Mouse (Mus musculus): Measurements from ENCODE around the gene Cd200r2. TPM values are rescaled to one million over a fixed set of nuclear protein-coding genes. Genes with fewer than 3 reads are reported as not detected.

The Cd200r2 gene
- polyA plus RNA-seq, 1 experiment from 2014 or later = not detected

DNA sequence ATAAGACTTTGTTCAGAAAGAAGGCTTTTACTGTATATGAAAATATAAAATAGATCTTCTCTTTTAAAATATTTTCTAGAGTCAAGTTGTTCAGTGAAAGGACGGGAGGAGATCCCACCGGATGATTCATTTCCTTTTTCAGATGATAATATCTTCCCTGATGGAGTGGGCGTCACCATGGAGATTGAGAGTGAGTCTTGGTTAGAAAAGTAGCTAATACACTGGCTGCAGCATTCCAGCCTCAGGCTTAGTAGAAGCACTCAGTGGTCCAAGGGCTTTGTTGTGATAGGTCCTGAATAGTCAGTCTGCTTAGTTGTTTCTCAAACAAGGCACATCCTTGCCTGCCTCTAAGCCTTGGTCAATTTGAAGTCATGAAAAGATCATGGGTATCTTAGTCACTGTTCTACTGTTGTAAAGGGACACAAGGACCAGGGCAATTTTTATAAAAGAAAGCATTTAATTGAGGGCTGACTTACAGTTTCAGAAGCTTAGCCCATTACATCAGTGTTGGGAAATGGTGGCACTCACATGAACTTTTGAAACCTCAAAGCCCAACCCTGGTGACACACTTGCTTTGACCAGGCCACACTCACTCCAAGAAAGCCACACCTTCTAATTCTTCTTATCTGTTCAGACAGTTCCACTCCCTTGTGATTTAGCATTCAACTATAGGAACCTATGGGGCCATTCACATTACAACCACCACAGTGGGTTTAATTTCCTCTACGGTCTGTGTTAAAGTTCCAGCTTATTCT is 84.6 kb downstream of the Cd200r2 start:
- no peaks in the 10 kb centered on the region for H3K4me1 ChIP-seq (ENCODE audit: insufficient read depth, low read length)
- H3K27me3 ChIP-seq (ENCODE audit: insufficient read depth, low read length) = no peaks in the 10 kb centered on the region
- WGBS = 71% methylated on average over 4 of the region's 4 CpGs
- no peak for ATAC-seq (ENCODE audit: low FRiP score, low TSS enrichment)
- no peak overlapping the region for H3K9ac ChIP-seq (replicated peaks; ENCODE audit: low read length)
- H3K4me3 ChIP-seq (ENCODE audit: low read length) = no peak overlapping the region
- no peak overlapping the region for H3K27ac ChIP-seq (ENCODE audit: low read length)
- no peaks in the 10 kb centered on the region for H3K9me3 ChIP-seq (ENCODE audit: low read length)
- no peak overlapping the region for H3K4me2 ChIP-seq (replicated peaks; ENCODE audit: low read depth, low read length)
- H3K36me3 ChIP-seq (ENCODE audit: insufficient read depth, low read length) = no peaks in the 10 kb centered on the region

DNA sequence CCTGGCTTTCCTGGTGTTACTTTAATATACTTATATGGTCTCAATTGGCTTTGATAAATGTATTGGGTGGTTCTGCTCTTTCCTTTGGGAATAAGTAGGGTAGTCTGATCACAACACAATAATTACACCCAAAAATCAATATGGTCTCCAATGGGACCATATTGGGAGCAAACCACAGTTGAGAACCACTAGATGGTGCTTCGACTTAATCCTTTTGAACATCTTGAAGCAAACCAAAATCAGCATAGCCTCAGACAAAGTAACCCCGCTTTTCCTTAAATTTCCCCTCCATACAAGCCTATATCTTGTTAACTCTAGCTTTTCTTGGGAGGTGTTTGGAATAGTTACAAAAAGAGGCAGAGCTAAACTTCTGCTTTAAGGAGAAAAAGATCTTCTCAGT is 95.4 kb downstream of the Cd200r2 start:
- Histone ChIP-seq H3K4me2 (replicated peaks; ENCODE audit: low read depth, low read length) (no peak overlapping the region), H3K27ac (ENCODE audit: low read length) (no peak overlapping the region)
- WGBS = 89% methylated on average over 2 of the region's 2 CpGs

DNA sequence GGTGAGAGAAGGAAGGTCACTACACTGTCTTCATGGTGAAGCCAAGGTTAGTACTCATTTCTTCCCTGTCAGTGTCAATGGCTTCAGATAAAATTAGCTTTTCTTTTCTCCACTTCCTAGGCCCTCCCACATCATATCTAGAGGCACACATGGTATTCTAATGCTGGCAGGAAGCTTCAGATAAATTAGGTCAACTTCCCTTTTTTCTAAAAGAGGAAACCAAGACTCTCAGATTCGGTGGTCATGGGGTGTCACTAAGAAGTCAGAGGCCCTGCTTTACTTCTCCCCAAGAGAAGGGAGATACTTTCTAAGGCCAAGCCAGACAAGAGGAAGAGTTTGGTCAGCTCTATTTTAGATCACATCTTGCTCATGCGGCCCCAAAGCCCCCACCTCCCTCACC is 95.9 kb downstream of the Cd200r2 start:
- no peak for ATAC-seq (ENCODE audit: low FRiP score, low TSS enrichment)
- no peaks in the 10 kb centered on the region for H3K36me3 ChIP-seq (ENCODE audit: insufficient read depth, low read length)
- H3K4me2 ChIP-seq (replicated peaks; ENCODE audit: low read depth, low read length) = no peak overlapping the region
- no peak overlapping the region for H3K9ac ChIP-seq (replicated peaks; ENCODE audit: low read length)
- WGBS = 70% methylated on average over 2 of the region's 2 CpGs
- peaks cover 4% of the 10 kb centered on the region; the same call in 1 of the 2 replicates for H3K4me1 ChIP-seq (ENCODE audit: insufficient read depth, low read length)
- no peak overlapping the region for H3K4me3 ChIP-seq (ENCODE audit: low read length)
- H3K9me3 ChIP-seq (ENCODE audit: low read length) = no peaks in the 10 kb centered on the region
- no peak overlapping the region for H3K27ac ChIP-seq (ENCODE audit: low read length)
- no peaks in the 10 kb centered on the region for H3K27me3 ChIP-seq (ENCODE audit: insufficient read depth, low read length)

More for the DNA sequence above, 95.4 kb downstream of the Cd200r2 start:
- Histone ChIP-seq H3K27me3 (ENCODE audit: insufficient read depth, low read length) (no peaks in the 10 kb centered on the region), H3K36me3 (ENCODE audit: insufficient read depth, low read length) (no peaks in the 10 kb centered on the region), H3K4me1 (ENCODE audit: insufficient read depth, low read length) (peaks cover 4% of the 10 kb centered on the region; the same call in 1 of the 2 replicates), H3K4me3 (ENCODE audit: low read length) (no peak overlapping the region), H3K9me3 (ENCODE audit: low read length) (no peaks in the 10 kb centered on the region), H3K9ac (replicated peaks; ENCODE audit: low read length) (no peak overlapping the region)
- no peak for ATAC-seq (ENCODE audit: low FRiP score, low TSS enrichment)

DNA sequence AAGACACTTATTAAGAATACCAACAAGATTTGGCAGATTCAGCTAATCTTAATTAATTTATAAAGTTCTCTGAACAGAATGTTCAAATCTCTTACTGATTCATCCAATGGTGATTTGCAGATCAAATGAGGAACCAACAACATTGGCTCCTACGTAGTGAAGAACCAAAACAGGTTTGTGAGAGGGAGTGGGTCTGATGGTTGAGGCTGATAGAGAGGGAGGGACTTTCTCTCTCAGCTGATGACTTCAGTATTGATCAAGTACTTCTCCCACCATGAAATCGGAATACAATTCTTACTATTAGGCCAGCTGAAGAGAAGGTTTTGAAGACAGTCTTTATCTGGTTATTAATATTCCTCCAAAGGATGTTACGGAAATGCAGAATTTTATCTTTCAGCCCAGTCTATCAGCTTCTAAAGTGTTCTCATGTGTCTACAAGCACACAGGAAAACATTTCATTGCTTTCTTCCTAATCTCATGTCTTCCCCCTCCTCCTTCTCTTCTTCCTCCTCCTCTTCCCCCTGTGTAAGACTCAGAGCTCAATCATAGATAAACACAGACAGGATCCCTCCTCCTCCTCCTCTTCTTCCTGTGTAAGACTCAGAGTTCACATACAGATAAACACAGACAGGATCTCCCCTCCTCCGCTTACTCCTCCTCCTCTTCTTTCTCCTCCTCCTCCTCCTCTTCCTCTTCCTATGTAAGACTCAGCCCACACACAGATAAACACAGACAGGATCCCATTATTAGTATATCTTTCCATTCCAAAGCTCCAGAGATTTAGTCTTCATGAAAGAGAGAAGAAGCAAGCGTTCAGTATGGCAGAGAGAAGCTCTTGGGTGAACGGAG is 97.9 kb downstream of the Cd200r2 start:
- Histone ChIP-seq H3K36me3 (ENCODE audit: insufficient read depth, low read length) (no peaks in the 10 kb centered on the region), H3K9me3 (ENCODE audit: low read length) (no peaks in the 10 kb centered on the region), H3K4me3 (ENCODE audit: low read length) (no peak overlapping the region), H3K9ac (replicated peaks; ENCODE audit: low read length) (no peak overlapping the region), H3K27me3 (ENCODE audit: insufficient read depth, low read length) (no peaks in the 10 kb centered on the region), H3K4me1 (ENCODE audit: insufficient read depth, low read length) (peaks cover 4% of the 10 kb centered on the region), H3K27ac (ENCODE audit: low read length) (no peak overlapping the region), H3K4me2 (replicated peaks; ENCODE audit: low read depth, low read length) (no peak overlapping the region)
- no peak for ATAC-seq (ENCODE audit: low FRiP score, low TSS enrichment)
- WGBS = 81% methylated on average over 6 of the region's 6 CpGs

DNA sequence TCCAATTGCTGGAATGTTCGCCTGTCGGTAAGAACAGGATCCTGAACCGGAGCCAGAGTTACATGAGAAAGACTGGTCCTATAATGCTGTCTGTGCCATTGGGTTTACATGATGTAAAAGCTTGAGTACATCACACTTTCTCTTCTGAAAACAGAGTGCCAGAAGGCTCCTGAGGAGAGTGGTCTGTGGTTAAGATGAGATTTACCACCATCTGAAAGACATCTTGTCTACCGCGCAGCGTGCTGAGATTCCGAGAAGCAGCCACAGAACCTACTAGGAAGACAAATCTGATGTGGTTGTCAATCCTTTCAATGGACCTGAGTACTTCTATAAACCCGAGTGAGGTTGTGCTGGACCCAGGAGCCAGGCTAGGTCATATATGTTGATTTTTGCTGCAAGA is 98.5 kb downstream of the Cd200r2 start:
- WGBS = 90% methylated on average over 8 of the region's 8 CpGs
- no peaks in the 10 kb centered on the region for H3K27me3 ChIP-seq (ENCODE audit: insufficient read depth, low read length)
- H3K4me1 ChIP-seq (ENCODE audit: insufficient read depth, low read length) = peaks cover 4% of the 10 kb centered on the region
- no peak overlapping the region for H3K9ac ChIP-seq (replicated peaks; ENCODE audit: low read length)
- no peaks in the 10 kb centered on the region for H3K36me3 ChIP-seq (ENCODE audit: insufficient read depth, low read length)
- ATAC-seq (ENCODE audit: low FRiP score, low TSS enrichment) = no peak
- no peak overlapping the region for H3K4me3 ChIP-seq (ENCODE audit: low read length)
- H3K27ac ChIP-seq (ENCODE audit: low read length) = no peak overlapping the region
- no peak overlapping the region for H3K4me2 ChIP-seq (replicated peaks; ENCODE audit: low read depth, low read length)
- H3K9me3 ChIP-seq (ENCODE audit: low read length) = no peaks in the 10 kb centered on the region

Other genes starting within 250 kb of the Cd200r2 start
- gene Nepro, start 142.8 kb upstream of the Cd200r2 start, polyA plus RNA-seq (2015; fragmentation: Nextera tagmentation; extraction: Ambion mirVana) = 8.6 and 9.5 TPM in 2 replicates
- gene Gtpbp8, start 120.7 kb upstream of the Cd200r2 start, polyA plus RNA-seq (2015; fragmentation: Nextera tagmentation; extraction: Ambion mirVana) = 28.9 and 29.1 TPM in 2 replicates
- gene Cd200r1, start 101.4 kb upstream of the Cd200r2 start, polyA plus RNA-seq (2015; fragmentation: Nextera tagmentation; extraction: Ambion mirVana) = 0.66 and 0.68 TPM in 2 replicates
- gene Cd200r4, start 55.4 kb upstream of the Cd200r2 start, polyA plus RNA-seq (2015; fragmentation: Nextera tagmentation; extraction: Ambion mirVana) = not detected in 2 replicates
- 0.12 and 0.47 TPM in 2 replicates for gene Cd200r3, start 76.6 kb downstream of the Cd200r2 start, polyA plus RNA-seq (2015; fragmentation: Nextera tagmentation; extraction: Ambion mirVana)
- 112 and 114 TPM in 2 replicates for gene Ccdc80, start 226.3 kb downstream of the Cd200r2 start, polyA plus RNA-seq (2015; fragmentation: Nextera tagmentation; extraction: Ambion mirVana)